Mouse (Mus musculus) MEL (cell line): ENCODE measurements at regions not wholly inside any gene's neighbourhood (a gene's known extent, or its start where the extent isn't known, plus 50 kb on each side); places are given as distances from the start of the nearest gene placed in this dataset.

Source experiments
- DNase-seq: peaks from one replicate; pipeline ENCODE4 v3.0.0; 2011; ENCODE audit warnings: low read depth, low spot score
- H3K27ac ChIP-seq: 2 replicates; pipeline ENCODE4 v1.5.1; 2012; ENCODE audit warnings: low read depth, mild to moderate bottlenecking, control low read depth, low read length, moderate library complexity; ENCODE audit not compliant: control insufficient read depth
- H3K27me3 ChIP-seq, 2 experiments: fragments of 150-350 bp in 1 of 2; sonication (generic) in 1 of 2; 2 replicates each; pipeline ENCODE4 v1.6.1; 2012; ENCODE audit warnings: low read length in 2 of 2, mild to moderate bottlenecking in 2 of 2, improper control_type of control experiment in 1 of 2, moderate library complexity in 1 of 2; ENCODE audit not compliant: insufficient read depth in 2 of 2, control insufficient read depth in 1 of 2
- H3K36me3 ChIP-seq, 2 experiments: 2 replicates each; pipeline ENCODE4 v1.6.1; 2012 to 2014; ENCODE audit warnings: low read length in 2 of 2, improper control_type of control experiment in 1 of 2, inconsistent platforms in 1 of 2, mild to moderate bottlenecking in 1 of 2; ENCODE audit not compliant: insufficient read depth in 2 of 2, control insufficient read depth in 1 of 2
- H3K4me1 ChIP-seq, 2 experiments: fragments of 150-350 bp in 1 of 2; sonication (generic) in 1 of 2; 2 replicates each; pipeline ENCODE4 v1.6.1; 2012; ENCODE audit warnings: low read length in 2 of 2, improper control_type of control experiment in 1 of 2, mild to moderate bottlenecking in 1 of 2; ENCODE audit not compliant: insufficient read depth in 2 of 2, control insufficient read depth in 1 of 2
- H3K4me3 ChIP-seq, 2 experiments: fragments of 150-350 bp in 1 of 2; sonication (generic) in 1 of 2; 2 replicates each; pipeline ENCODE4 v1.5.1; 2012; ENCODE audit warnings: low read depth in 2 of 2, low read length in 2 of 2, mild to moderate bottlenecking in 2 of 2, moderate library complexity in 2 of 2, control low read depth in 1 of 2, improper control_type of control experiment in 1 of 2; ENCODE audit not compliant: control insufficient read depth in 1 of 2, insufficient read depth in 1 of 2
- H3K79me2 ChIP-seq: 2 replicates; pipeline ENCODE4 v1.6.1; 2012; ENCODE audit warnings: mild to moderate bottlenecking, low read length, moderate library complexity; ENCODE audit not compliant: control insufficient read depth, poor library complexity, insufficient read depth
- H3K9ac ChIP-seq: 2 replicates; pipeline ENCODE4 v1.6.1; 2012; ENCODE audit warnings: low read depth, mild to moderate bottlenecking, control low read depth, low read length, moderate library complexity; ENCODE audit not compliant: control insufficient read depth, poor library complexity, severe bottlenecking
- H3K9me3 ChIP-seq: fragments of 150-350 bp; sonication (generic); replicated peaks from 2 replicates; pipeline ENCODE4 v1.6.1; 2012; ENCODE audit warnings: mild to moderate bottlenecking, low read length, improper control_type of control experiment, moderate library complexity; ENCODE audit not compliant: insufficient read depth
- BHLHE40 ChIP-seq: IDR thresholded peaks from 2 replicates; pipeline ENCODE4 v1.6.1; 2012; ENCODE audit warnings: low read depth, mild to moderate bottlenecking, inconsistent platforms, low read length, improper control_type of control experiment, borderline replicate concordance
- CHD1 ChIP-seq: IDR thresholded peaks from 2 replicates; pipeline ENCODE4 v1.6.1; 2012; ENCODE audit warnings: low read depth, mild to moderate bottlenecking, inconsistent platforms, low read length, improper control_type of control experiment
- CHD2 ChIP-seq: IDR thresholded peaks from 2 replicates; pipeline ENCODE4 v1.6.1; 2011; ENCODE audit warnings: low read length, improper control_type of control experiment
- CTCF ChIP-seq, 3 experiments: IDR thresholded peaks in 2 of 3; conservative IDR thresholded peaks in 1 of 3; 2 replicates each; pipeline ENCODE4 v1.5.1; 2011 to 2012; ENCODE audit warnings: low read length in 3 of 3, low read depth in 2 of 3, mild to moderate bottlenecking in 2 of 3, improper control_type of control experiment in 1 of 3, inconsistent platforms in 1 of 3, mixed read lengths in 1 of 3, moderate library complexity in 1 of 3; ENCODE audit not compliant: control insufficient read depth in 1 of 3, insufficient read depth in 1 of 3, poor library complexity in 1 of 3, severe bottlenecking in 1 of 3
- E2F4 ChIP-seq: IDR thresholded peaks from 2 replicates; pipeline ENCODE4 v1.6.1; 2011; ENCODE audit warnings: low read depth, low read length, improper control_type of control experiment, borderline replicate concordance
- ELF1 ChIP-seq: IDR thresholded peaks from 2 replicates; pipeline ENCODE4 v1.6.1; 2014; ENCODE audit warnings: low read depth, mild to moderate bottlenecking, inconsistent platforms, low read length, improper control_type of control experiment, moderate library complexity
- EP300 ChIP-seq, 2 experiments: IDR thresholded peaks; 2 replicates each; pipeline ENCODE4 v1.6.1; 2011; ENCODE audit warnings: improper control_type of control experiment in 2 of 2, low read length in 2 of 2, low read depth in 1 of 2, mild to moderate bottlenecking in 1 of 2
- ETS1 ChIP-seq: IDR thresholded peaks from 2 replicates; pipeline ENCODE4 v1.6.1; 2012; ENCODE audit warnings: low read depth, mild to moderate bottlenecking, inconsistent platforms, low read length, improper control_type of control experiment, moderate library complexity
- GABPA ChIP-seq: IDR thresholded peaks from 2 replicates; pipeline ENCODE4 v1.6.1; 2012; ENCODE audit warnings: low read depth, mild to moderate bottlenecking, inconsistent platforms, low read length, improper control_type of control experiment, moderate library complexity
- GATA1 ChIP-seq: IDR thresholded peaks from 2 replicates; pipeline ENCODE4 v1.6.1; 2011; ENCODE audit warnings: low read depth, low read length, improper control_type of control experiment
- HCFC1 ChIP-seq: IDR thresholded peaks from 2 replicates; pipeline ENCODE4 v1.6.1; 2012; ENCODE audit warnings: low read depth, mild to moderate bottlenecking, inconsistent platforms, low read length, improper control_type of control experiment, moderate library complexity
- MAFK ChIP-seq: IDR thresholded peaks from 2 replicates; pipeline ENCODE4 v1.6.1; 2011; ENCODE audit warnings: low read depth, mild to moderate bottlenecking, low read length, improper control_type of control experiment, borderline replicate concordance
- MAX ChIP-seq: IDR thresholded peaks from 2 replicates; pipeline ENCODE4 v1.6.1; 2011; ENCODE audit warnings: low read length, improper control_type of control experiment
- MAZ ChIP-seq: IDR thresholded peaks from 2 replicates; pipeline ENCODE4 v1.6.1; 2012; ENCODE audit warnings: low read depth, mild to moderate bottlenecking, inconsistent platforms, low read length, improper control_type of control experiment
- MYB ChIP-seq: IDR thresholded peaks from 2 replicates; pipeline ENCODE4 v1.6.1; 2011; ENCODE audit warnings: mild to moderate bottlenecking, low read depth, low read length, improper control_type of control experiment
- MYC ChIP-seq: IDR thresholded peaks from 2 replicates; pipeline ENCODE4 v1.6.1; 2011; ENCODE audit warnings: low read depth, mild to moderate bottlenecking, low read length, improper control_type of control experiment, moderate library complexity
- NELFE ChIP-seq: IDR thresholded peaks from 2 replicates; pipeline ENCODE4 v1.6.1; 2011; ENCODE audit warnings: low read depth, low read length, improper control_type of control experiment
- NRF1 ChIP-seq: IDR thresholded peaks from 2 replicates; pipeline ENCODE4 v1.6.1; 2014; ENCODE audit warnings: low read depth, mild to moderate bottlenecking, inconsistent platforms, low read length, improper control_type of control experiment, moderate library complexity; ENCODE audit not compliant: poor library complexity, insufficient read depth, severe bottlenecking
- POLR2A ChIP-seq, 2 experiments: IDR thresholded peaks; 2 replicates each; pipeline ENCODE4 v1.6.1; 2011 to 2012; ENCODE audit warnings: low read length in 2 of 2, mild to moderate bottlenecking in 2 of 2, control low read depth in 1 of 2, improper control_type of control experiment in 1 of 2, low read depth in 1 of 2, moderate library complexity in 1 of 2; ENCODE audit not compliant: control insufficient read depth in 1 of 2, insufficient read depth in 1 of 2, poor library complexity in 1 of 2
- POLR2AphosphoS2 ChIP-seq: IDR thresholded peaks from 2 replicates; pipeline ENCODE4 v1.6.1; 2011; ENCODE audit warnings: low read length, improper control_type of control experiment
- RAD21 ChIP-seq: IDR thresholded peaks from 2 replicates; pipeline ENCODE4 v1.6.1; 2011; ENCODE audit warnings: mild to moderate bottlenecking, low read depth, low read length, improper control_type of control experiment
- RCOR1 ChIP-seq: IDR thresholded peaks from 2 replicates; pipeline ENCODE4 v1.6.1; 2012; ENCODE audit warnings: low read depth, mild to moderate bottlenecking, inconsistent platforms, low read length, improper control_type of control experiment
- SMC3 ChIP-seq: IDR thresholded peaks from 2 replicates; pipeline ENCODE4 v1.6.1; 2011; ENCODE audit warnings: low read depth, low read length, improper control_type of control experiment
- TAL1 ChIP-seq: IDR thresholded peaks from 2 replicates; pipeline ENCODE4 v1.6.1; 2012; ENCODE audit warnings: mild to moderate bottlenecking, inconsistent platforms, low read length, moderate library complexity, mixed read lengths
- TBP ChIP-seq: IDR thresholded peaks from 2 replicates; pipeline ENCODE4 v1.8.0; 2011; ENCODE audit warnings: low read depth, low read length, improper control_type of control experiment
- TCF12 ChIP-seq: IDR thresholded peaks from 2 replicates; pipeline ENCODE4 v1.6.1; 2014; ENCODE audit warnings: low read depth, mild to moderate bottlenecking, inconsistent platforms, low read length, improper control_type of control experiment, moderate library complexity
- UBTF ChIP-seq: IDR thresholded peaks from 2 replicates; pipeline ENCODE4 v1.6.1; 2012; ENCODE audit warnings: low read depth, mild to moderate bottlenecking, inconsistent platforms, low read length, improper control_type of control experiment, moderate library complexity, borderline replicate concordance; ENCODE audit not compliant: insufficient read depth
- USF1 ChIP-seq: IDR thresholded peaks from 2 replicates; pipeline ENCODE4 v1.6.1; 2014; ENCODE audit warnings: low read depth, mild to moderate bottlenecking, inconsistent platforms, low read length, improper control_type of control experiment, moderate library complexity
- USF2 ChIP-seq, 2 experiments: IDR thresholded peaks; 2 replicates each; pipeline ENCODE4 v1.6.1; 2011 to 2012; ENCODE audit warnings: improper control_type of control experiment in 2 of 2, low read length in 2 of 2, borderline replicate concordance in 1 of 2, inconsistent platforms in 1 of 2, low read depth in 1 of 2, mild to moderate bottlenecking in 1 of 2; ENCODE audit not compliant: insufficient read depth in 1 of 2
- ZKSCAN1 ChIP-seq: IDR thresholded peaks from 2 replicates; pipeline ENCODE4 v1.6.1; 2012; ENCODE audit warnings: low read depth, mild to moderate bottlenecking, inconsistent platforms, low read length, improper control_type of control experiment, moderate library complexity
- ZNF384 ChIP-seq: IDR thresholded peaks from 2 replicates; pipeline ENCODE4 v1.6.1; 2012; ENCODE audit warnings: low read depth, mild to moderate bottlenecking, inconsistent platforms, low read length, improper control_type of control experiment

DNA sequence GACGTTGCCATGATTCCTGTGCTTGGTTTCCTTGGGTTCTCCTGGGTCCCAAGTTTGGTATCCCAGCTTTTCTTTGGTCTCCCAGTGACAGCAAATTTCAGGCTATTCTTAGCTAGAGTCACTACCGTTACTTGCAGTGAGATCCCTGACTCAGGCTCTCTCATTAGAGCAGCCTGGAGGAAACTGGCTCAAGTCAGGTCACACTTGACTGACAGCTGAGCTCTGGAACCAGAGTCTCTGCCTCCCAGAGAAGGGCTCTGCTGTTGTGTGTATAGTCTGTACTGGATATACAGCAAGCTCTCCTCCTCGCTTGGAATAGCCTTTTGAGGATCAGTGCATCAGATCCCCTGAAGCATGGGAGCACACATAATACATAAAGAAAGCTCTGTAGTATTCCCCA lies 100.7 kb upstream of the Eif4g2 start:
- TF ChIP-seq CTCF (IDR thresholded peaks at IDR 0.05 in 2 of 3, conservative IDR thresholded peaks at IDR 0.05 in 1 of 3; ENCODE audit: control insufficient read depth in 1 of 3, insufficient read depth in 1 of 3, low read depth in 2 of 3, low read length in 3 of 3, poor library complexity in 1 of 3, severe bottlenecking in 1 of 3) (no peak), TAL1 (no peak), MAZ (no peak), CHD2 (no peak), RCOR1 (no peak), ZNF384 (no peak), ZKSCAN1 (no peak), GATA1 (no peak), POLR2AphosphoS2 (no peak), TCF12 (no peak), EP300 (IDR thresholded peaks at IDR 0.05; ENCODE audit: low read depth in 1 of 2, low read length in 2 of 2) (no peak), TBP (no peak), NELFE (no peak), UBTF (no peak), ELF1 (no peak), E2F4 (no peak), USF1 (no peak)
- H3K79me2 ChIP-seq = no peaks in the 10 kb centered on the region; the same call in 1 of the 2 replicates
- peaks cover 8 to 22% of the 10 kb centered on the region in 2 experiments for H3K4me1 ChIP-seq
- no peaks in the 10 kb centered on the region for H3K9me3 ChIP-seq
- peaks cover 0 to 13% of the 10 kb centered on the region in 2 experiments; a peak in 2 of 4 replicates for H3K36me3 ChIP-seq
- no peak overlapping the region for H3K9ac ChIP-seq
- H3K27me3 ChIP-seq = no peaks in the 10 kb centered on the region
- DNase-seq = no peak
- no peak overlapping the region for H3K27ac ChIP-seq
- H3K4me3 ChIP-seq = no peak overlapping the region

DNA sequence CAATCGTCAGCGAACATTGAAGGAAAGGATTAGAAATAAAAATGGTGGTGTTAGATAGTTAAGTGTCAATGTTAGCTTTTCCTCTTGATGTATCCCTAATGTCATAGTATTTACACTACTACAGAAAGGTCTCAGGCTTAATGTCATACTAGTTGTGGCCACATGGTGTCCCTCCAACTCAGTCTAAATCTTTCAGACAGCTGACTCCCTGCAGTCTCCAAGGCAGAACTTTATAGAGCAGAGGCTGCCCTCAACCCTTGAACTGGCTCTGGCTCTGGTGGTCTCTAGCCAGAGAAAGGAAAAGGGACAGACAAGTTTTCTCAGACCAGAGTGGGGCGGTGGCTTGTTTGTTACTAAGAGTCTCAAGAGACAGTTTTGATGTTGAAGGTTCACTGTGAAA lies 99.5 kb upstream of the Eif4g2 start:
- Histone ChIP-seq H3K36me3 (peaks cover 0 to 22% of the 10 kb centered on the region in 2 experiments; a peak in 2 of 4 replicates), H3K4me3 (no peak overlapping the region), H3K27me3 (no peaks in the 10 kb centered on the region), H3K79me2 (no peaks in the 10 kb centered on the region; the same call in 1 of the 2 replicates), H3K9me3 (no peaks in the 10 kb centered on the region), H3K9ac (no peak overlapping the region), H3K4me1 (peaks cover 12 to 29% of the 10 kb centered on the region in 2 experiments), H3K27ac (no peak overlapping the region)
- peak; percentile 77 for DNase-seq
- TF ChIP-seq USF2 (IDR thresholded peaks at IDR 0.05; ENCODE audit: borderline replicate concordance in 1 of 2, insufficient read depth in 1 of 2, low read depth in 1 of 2, low read length in 2 of 2) (no peak), TCF12 (no peak), TBP (no peak), GATA1 (no peak), MYB (no peak), CHD1 (no peak), ZNF384 (no peak), CHD2 (no peak), MAX (no peak), POLR2AphosphoS2 (no peak), SMC3 (peak; percentile 86), HCFC1 (no peak), CTCF (IDR thresholded peaks at IDR 0.05 in 2 of 3, conservative IDR thresholded peaks at IDR 0.05 in 1 of 3; ENCODE audit: control insufficient read depth in 1 of 3, insufficient read depth in 1 of 3, low read depth in 2 of 3, low read length in 3 of 3, poor library complexity in 1 of 3, severe bottlenecking in 1 of 3) (peak; percentile 48 to 88 (median 70)), MYC (0 out of 2 replicates have a peak, but pooled peaks have one; percentile 27), NRF1 (no peak), MAZ (no peak), GABPA (no peak), MAFK (no peak), BHLHE40 (no peak), ETS1 (no peak), POLR2A (IDR thresholded peaks at IDR 0.05; ENCODE audit: control insufficient read depth in 1 of 2, insufficient read depth in 1 of 2, low read depth in 1 of 2, low read length in 2 of 2, poor library complexity in 1 of 2) (no peak), NELFE (no peak), RAD21 (peak; percentile 92), TAL1 (no peak)
